Mouse (Mus musculus): ENCODE measurements around the gene Cilp2.

GRCm38 (mm10) chr8:69876967-69877366, 10.5 kb downstream of the Cilp2 start:
- TF ChIP-seq CTCF (IDR thresholded peaks at IDR 0.05; ENCODE audit: insufficient read depth, low read depth, low read length) (no peak), POLR2A (IDR thresholded peaks at IDR 0.05; ENCODE audit: insufficient read depth, low read depth, low read length) (no peak)

Measured in olfactory bulb, adult 2 months (tissue).